Mouse (Mus musculus) erythroblast, embryonic 14.5 days (primary cell): Measurements from ENCODE around the gene Caprin2.

ENCODE experiments used
- GATA1 ChIP-seq: IDR thresholded peaks from 2 replicates; pipeline ENCODE4 v1.6.1; 2012; ENCODE audit warnings: low read length, inconsistent platforms, mixed read lengths
- TAL1 ChIP-seq: IDR thresholded peaks from 3 replicates; pipeline ENCODE4 v1.6.1; 2012; ENCODE audit warnings: low read length, inconsistent platforms, mixed read lengths

DNA sequence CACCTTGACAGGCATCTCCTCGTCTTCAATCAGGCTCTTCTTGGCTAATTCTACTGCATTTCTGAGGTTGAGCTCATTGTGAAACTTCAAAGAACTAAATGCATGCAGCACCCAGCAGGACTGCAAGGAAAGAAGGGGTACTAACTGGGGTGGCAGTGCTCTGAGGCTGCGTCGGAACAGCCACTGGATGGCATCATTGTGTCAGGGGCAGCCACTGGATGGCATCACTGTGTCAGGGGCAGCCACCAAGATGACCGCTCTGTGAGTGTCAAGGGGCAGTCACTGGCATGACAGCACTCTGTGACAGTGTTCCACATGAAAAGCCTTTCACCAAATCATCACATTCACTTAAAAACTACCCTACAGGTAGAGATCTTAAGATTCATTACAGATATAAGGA is 96.3 kb downstream of the Caprin2 start:
- no peak for TF ChIP-seq GATA1
- TF ChIP-seq TAL1 = no peak
